Mouse (Mus musculus) stomach, postnatal 0 days (tissue): ENCODE measurements around the gene Aldoc.

Source experiments
- CTCF ChIP-seq: IDR thresholded peaks from 2 replicates; pipeline ENCODE4 v1.5.1; 2016; ENCODE audit warnings: antibody characterized with exemption, low read depth, mild to moderate bottlenecking, moderate library complexity
- EP300 ChIP-seq: optimal IDR thresholded peaks from 2 replicates; pipeline ENCODE3; 2016; ENCODE audit warnings: antibody characterized with exemption

DNA sequence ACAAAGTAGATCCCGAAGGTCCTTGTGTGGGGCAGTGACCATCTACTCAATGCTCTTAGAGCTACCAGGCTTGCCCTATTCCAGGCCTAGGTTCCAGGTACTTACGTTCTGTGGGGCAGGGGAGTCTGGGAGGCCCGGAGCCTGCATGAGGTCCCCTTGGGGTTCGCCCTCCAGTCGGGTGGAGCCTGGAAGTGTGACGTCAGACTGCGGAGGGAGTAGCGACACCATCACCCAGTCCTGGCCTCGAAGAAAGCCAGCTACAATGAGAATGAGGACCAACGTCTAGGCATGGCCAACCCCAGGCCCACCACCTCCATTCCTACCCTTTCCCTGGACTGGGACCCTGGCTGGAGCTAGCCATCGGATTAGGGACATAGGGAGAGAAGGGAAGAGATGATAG is 48.9 kb downstream of the Aldoc start:
- TF ChIP-seq CTCF (no peak), EP300 (no peak)
